Mouse (Mus musculus): Measurements from ENCODE around the gene Inhbb. TPM values are rescaled to one million over a fixed set of nuclear protein-coding genes. Genes with fewer than 3 reads are reported as not detected.

The Inhbb gene
- polyA plus RNA-seq, 1 experiment from 2014 or later: 0.34 TPM

- H3K36me3 ChIP-seq: no peaks in the 10 kb centered on the region
- no peak for ATAC-seq (replicated peaks; ENCODE audit: low FRiP score)
- H3K4me3 ChIP-seq (replicated peaks): no peak overlapping the region
- H3K4me1 ChIP-seq: peaks cover 32% of the 10 kb centered on the region
- no peaks in the 10 kb centered on the region for H3K9me3 ChIP-seq (replicated peaks)
- H3K27ac ChIP-seq: no peak overlapping the region
- peaks cover 79% of the 10 kb centered on the region for H3K27me3 ChIP-seq
- WGBS: 69% methylated on average over 8 of the region's 8 CpGs
- H3K9ac ChIP-seq: no peak overlapping the region
- H3K4me2 ChIP-seq: no peak overlapping the region
Observed at GRCm38 (mm10) chr1:119417991-119418390, 4.1 kb downstream of the Inhbb start.

- Histone ChIP-seq H3K36me3 (no peaks in the 10 kb centered on the region), H3K9me3 (replicated peaks) (no peaks in the 10 kb centered on the region), H3K4me3 (replicated peaks) (no peak overlapping the region), H3K27ac (no peak overlapping the region), H3K4me2 (no peak overlapping the region), H3K27me3 (peaks cover 75% of the 10 kb centered on the region), H3K9ac (no peak overlapping the region), H3K4me1 (peaks cover 29% of the 10 kb centered on the region)
- ATAC-seq (replicated peaks; ENCODE audit: low FRiP score): no peak
- WGBS: 80% methylated on average over 20 of the region's 20 CpGs
Observed at GRCm38 (mm10) chr1:119417542-119417941, 4.5 kb downstream of the Inhbb start.

- no peak overlapping the region for H3K4me3 ChIP-seq (replicated peaks)
- WGBS: 78% methylated on average over 8 of the region's 8 CpGs
- H3K27ac ChIP-seq: no peak overlapping the region
- peaks cover 19% of the 10 kb centered on the region for H3K4me1 ChIP-seq
- H3K9ac ChIP-seq: no peak overlapping the region
- ATAC-seq (replicated peaks; ENCODE audit: low FRiP score): no peak
- H3K27me3 ChIP-seq: peaks cover 65% of the 10 kb centered on the region
- no peaks in the 10 kb centered on the region for H3K9me3 ChIP-seq (replicated peaks)
- no peak overlapping the region for H3K4me2 ChIP-seq
- no peaks in the 10 kb centered on the region for H3K36me3 ChIP-seq
Observed at GRCm38 (mm10) chr1:119416610-119417009, 5.4 kb downstream of the Inhbb start.

- H3K27me3 ChIP-seq: peaks cover 61% of the 10 kb centered on the region
- H3K9me3 ChIP-seq (replicated peaks): no peaks in the 10 kb centered on the region
- H3K4me3 ChIP-seq (replicated peaks): no peak overlapping the region
- ATAC-seq (replicated peaks; ENCODE audit: low FRiP score): no peak
- H3K27ac ChIP-seq: no peak overlapping the region
- H3K36me3 ChIP-seq: no peaks in the 10 kb centered on the region
- peaks cover 15% of the 10 kb centered on the region for H3K4me1 ChIP-seq
- no peak overlapping the region for H3K9ac ChIP-seq
- H3K4me2 ChIP-seq: no peak overlapping the region
- 59% methylated on average over 7 of the region's 7 CpGs for WGBS
Observed at GRCm38 (mm10) chr1:119416177-119416576, 5.9 kb downstream of the Inhbb start.

GRCm38 (mm10) chr1:119415151-119415550 lies 6.9 kb downstream of the Inhbb start:
- Histone ChIP-seq H3K4me1 (peaks cover 5% of the 10 kb centered on the region), H3K4me3 (replicated peaks) (no peak overlapping the region), H3K4me2 (no peak overlapping the region), H3K36me3 (no peaks in the 10 kb centered on the region), H3K27me3 (peaks cover 51% of the 10 kb centered on the region), H3K9ac (no peak overlapping the region), H3K27ac (no peak overlapping the region), H3K9me3 (replicated peaks) (no peaks in the 10 kb centered on the region)
- 75% methylated on average over 8 of the region's 8 CpGs for WGBS
- ATAC-seq (replicated peaks; ENCODE audit: low FRiP score): no peak

GRCm38 (mm10) chr1:119410661-119411060 lies 11.4 kb downstream of the Inhbb start:
- Histone ChIP-seq H3K4me2 (no peak overlapping the region), H3K27me3 (peaks cover 8% of the 10 kb centered on the region), H3K9me3 (replicated peaks) (no peaks in the 10 kb centered on the region), H3K4me1 (no peaks in the 10 kb centered on the region), H3K9ac (no peak overlapping the region), H3K4me3 (replicated peaks) (no peak overlapping the region), H3K27ac (no peak overlapping the region), H3K36me3 (no peaks in the 10 kb centered on the region)
- 87% methylated on average over 5 of the region's 5 CpGs for WGBS
- no peak for ATAC-seq (replicated peaks; ENCODE audit: low FRiP score)

GRCm38 (mm10) chr1:119409599-119410168 lies 12.4 kb downstream of the Inhbb start:
- WGBS: 64% methylated on average over 5 of the region's 5 CpGs
- Histone ChIP-seq H3K27me3 (peaks cover under 1% of the 10 kb centered on the region), H3K27ac (no peak overlapping the region), H3K36me3 (no peaks in the 10 kb centered on the region), H3K4me3 (replicated peaks) (no peak overlapping the region), H3K9me3 (replicated peaks) (no peaks in the 10 kb centered on the region), H3K4me2 (no peak overlapping the region), H3K4me1 (peaks cover 1% of the 10 kb centered on the region; the same call in 1 of the 2 replicates), H3K9ac (no peak overlapping the region)
- 0 out of 2 replicates have a peak, but pooled peaks have one; percentile 4 for ATAC-seq (replicated peaks; ENCODE audit: low FRiP score)

- no peak for ATAC-seq (replicated peaks; ENCODE audit: low FRiP score)
- Histone ChIP-seq H3K36me3 (no peaks in the 10 kb centered on the region), H3K4me1 (peaks cover 4% of the 10 kb centered on the region; the same call in 1 of the 2 replicates), H3K9me3 (replicated peaks) (no peaks in the 10 kb centered on the region), H3K27me3 (no peaks in the 10 kb centered on the region; the same call in 1 of the 2 replicates), H3K27ac (no peak overlapping the region), H3K4me2 (no peak overlapping the region), H3K9ac (no peak overlapping the region), H3K4me3 (replicated peaks) (no peak overlapping the region)
- whole genome bisulfite sequencing: 78% methylated on average over 7 of the region's 7 CpGs
Observed at GRCm38 (mm10) chr1:119409106-119409505, 12.9 kb downstream of the Inhbb start.

- Histone ChIP-seq H3K9ac (no peak overlapping the region), H3K4me1 (peaks cover 4% of the 10 kb centered on the region; the same call in 1 of the 2 replicates), H3K4me3 (replicated peaks) (no peak overlapping the region), H3K9me3 (replicated peaks) (no peaks in the 10 kb centered on the region), H3K27ac (peak overlapping the region; percentile 7; the same call in 1 of the 2 replicates), H3K4me2 (no peak overlapping the region), H3K27me3 (no peaks in the 10 kb centered on the region; the same call in 1 of the 2 replicates), H3K36me3 (no peaks in the 10 kb centered on the region)
- ATAC-seq (replicated peaks; ENCODE audit: low FRiP score): peak; percentile 70
- WGBS: 32% methylated on average over 6 of the region's 6 CpGs
Observed at GRCm38 (mm10) chr1:119407691-119408315, 14.2 kb downstream of the Inhbb start.

GRCm38 (mm10) chr1:119404798-119405197 lies 17.2 kb downstream of the Inhbb start:
- Histone ChIP-seq H3K9ac (no peak overlapping the region), H3K4me3 (replicated peaks) (no peak overlapping the region), H3K9me3 (replicated peaks) (no peaks in the 10 kb centered on the region), H3K4me1 (peaks cover 4% of the 10 kb centered on the region; the same call in 1 of the 2 replicates), H3K27me3 (no peaks in the 10 kb centered on the region; the same call in 1 of the 2 replicates), H3K27ac (no peak overlapping the region), H3K36me3 (no peaks in the 10 kb centered on the region), H3K4me2 (no peak overlapping the region)
- 35% methylated on average over 3 of the region's 3 CpGs for WGBS
- no peak for ATAC-seq (replicated peaks; ENCODE audit: low FRiP score)

GRCm38 (mm10) chr1:119404341-119404740 lies 17.7 kb downstream of the Inhbb start:
- no peaks in the 10 kb centered on the region for H3K9me3 ChIP-seq (replicated peaks)
- no peaks in the 10 kb centered on the region for H3K36me3 ChIP-seq
- H3K4me1 ChIP-seq: peaks cover 4% of the 10 kb centered on the region; the same call in 1 of the 2 replicates
- no peak overlapping the region for H3K27ac ChIP-seq
- ATAC-seq (replicated peaks; ENCODE audit: low FRiP score): no peak
- no peak overlapping the region for H3K4me2 ChIP-seq
- no peak overlapping the region for H3K9ac ChIP-seq
- WGBS: 79% methylated on average over 4 of the region's 4 CpGs
- no peak overlapping the region for H3K4me3 ChIP-seq (replicated peaks)
- no peaks in the 10 kb centered on the region; the same call in 1 of the 2 replicates for H3K27me3 ChIP-seq

GRCm38 (mm10) chr1:119401249-119401648 lies 20.8 kb downstream of the Inhbb start:
- Histone ChIP-seq H3K9me3 (replicated peaks) (no peaks in the 10 kb centered on the region), H3K36me3 (no peaks in the 10 kb centered on the region), H3K9ac (no peak overlapping the region), H3K4me1 (peaks cover 4% of the 10 kb centered on the region; the same call in 1 of the 2 replicates), H3K27me3 (no peaks in the 10 kb centered on the region), H3K4me3 (replicated peaks) (no peak overlapping the region), H3K27ac (no peak overlapping the region), H3K4me2 (no peak overlapping the region)
- 67% methylated on average over 4 of the region's 4 CpGs for WGBS
- ATAC-seq (replicated peaks; ENCODE audit: low FRiP score): no peak
